Mouse (Mus musculus): ENCODE data around the gene Slc17a2. TPM values are rescaled to one million over a fixed set of nuclear protein-coding genes. Genes with fewer than 3 reads are reported as not detected.
A peak's percentile ranks its signal among the peaks of the same experiment; 100 is the strongest.
"Not testable (repeated sequence)": the region's sequence is repeated elsewhere in the genome, so short reads cannot be mapped to it uniquely, and the experiment has no call there.

The Slc17a2 gene
- polyA plus RNA-seq, 1 experiment from 2014 or later: 0.96 TPM

DNA sequence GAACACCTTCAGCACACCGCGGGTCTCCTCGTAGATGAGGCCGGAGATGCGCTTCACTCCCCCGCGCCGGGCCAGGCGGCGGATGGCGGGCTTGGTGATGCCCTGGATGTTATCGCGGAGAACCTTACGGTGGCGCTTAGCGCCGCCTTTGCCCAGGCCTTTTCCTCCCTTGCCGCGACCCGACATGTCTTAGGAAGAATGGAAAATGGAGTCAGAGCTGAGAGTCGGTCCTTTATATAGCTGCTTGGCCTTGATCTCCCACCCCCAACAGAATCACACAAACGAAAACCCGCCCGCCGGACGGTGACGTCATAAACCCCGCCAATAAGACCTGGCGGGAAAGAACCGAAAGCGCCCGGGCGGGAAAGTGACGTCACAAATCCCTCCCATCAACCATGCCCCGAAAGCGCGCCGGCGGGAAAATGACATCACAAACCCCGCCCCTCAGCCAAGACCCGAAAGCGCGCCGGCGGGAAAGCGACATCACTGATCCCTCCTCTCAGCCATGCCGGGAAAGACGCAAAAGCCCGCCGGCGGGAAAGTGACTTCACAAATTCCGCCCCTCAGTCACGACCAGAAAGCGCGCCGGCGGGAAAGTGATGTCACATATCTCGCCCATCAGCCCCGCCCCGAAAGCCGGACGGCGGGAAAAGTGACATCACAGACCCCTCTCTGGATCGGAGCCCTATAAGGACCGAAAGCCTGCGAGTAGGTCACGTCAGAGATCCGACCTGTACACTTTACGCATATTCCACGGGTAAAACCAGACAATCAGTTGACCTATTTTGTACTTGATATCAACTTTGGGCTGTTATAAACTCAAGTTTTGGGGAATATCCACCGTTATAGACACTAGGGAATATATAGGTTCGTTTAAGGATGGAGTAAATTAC lies 45.6 kb upstream of the Slc17a2 start, which contains the start of gene Hist1h4a:
Gene Hist1h4a, minus strand, starts transcription at position 259 of the 893 bp plus-strand sequence.
- ATAC-seq (replicated peaks; ENCODE audit: low FRiP score, low read depth) (peak; percentile 73), DNase-seq (ENCODE audit: low spot score) (peak; percentile 98)
- Histone ChIP-seq H3K9ac (ENCODE audit: low read depth, low read length) (peak within 1 kb of the TSS; percentile 62), H3K36me3 (ENCODE audit: insufficient read depth, low read length) (no peaks in the 10 kb centered on the region), H3K27me3 (ENCODE audit: insufficient read depth, low read length) (no peaks in the 10 kb centered on the region), H3K4me3 (replicated peaks; ENCODE audit: low read depth, low read length) (peak within 1 kb of the TSS; percentile 42), H3K9me3 (replicated peaks; ENCODE audit: low read length) (no peaks in the 10 kb centered on the region), H3K27ac (peak within 1 kb of the TSS; percentile 89), H3K4me1 (replicated peaks; ENCODE audit: insufficient read depth, low read length) (peaks cover 17% of the 10 kb centered on the region), H3K4me2 (ENCODE audit: low read length) (peak within 1 kb of the TSS; percentile 76)
- under 1% methylated on average over 62 of the region's 72 CpGs for WGBS
- no peak for TF ChIP-seq CTCF (IDR thresholded peaks at IDR 0.05; ENCODE audit: low read depth)

- H3K9me3 ChIP-seq (replicated peaks; ENCODE audit: low read length); H3K36me3 ChIP-seq (ENCODE audit: insufficient read depth, low read length); H3K27me3 ChIP-seq (ENCODE audit: insufficient read depth, low read length): not testable (repeated sequence)
- Histone ChIP-seq H3K4me1 (replicated peaks; ENCODE audit: insufficient read depth, low read length) (peaks cover 17% of the 10 kb centered on the region), H3K27ac (peak within 1 kb of the TSS; percentile 89), H3K4me3 (replicated peaks; ENCODE audit: low read depth, low read length) (peak within 1 kb of the TSS; percentile 42), H3K9ac (ENCODE audit: low read depth, low read length) (peak within 1 kb of the TSS; percentile 62), H3K4me2 (ENCODE audit: low read length) (peak within 1 kb of the TSS; percentile 76)
- DNase-seq (ENCODE audit: low spot score): peak; percentile 98
- under 1% methylated on average over 21 of the region's 52 CpGs for WGBS
- ATAC-seq (replicated peaks; ENCODE audit: low FRiP score, low read depth): peak; percentile 62
Measured at GRCm38 (mm10) chr13:23761871-23762821, 44.6 kb upstream of the Slc17a2 start, which contains the start of gene Hist1h3a. Gene Hist1h3a (minus strand): TSS chr13:23762386.

DNA sequence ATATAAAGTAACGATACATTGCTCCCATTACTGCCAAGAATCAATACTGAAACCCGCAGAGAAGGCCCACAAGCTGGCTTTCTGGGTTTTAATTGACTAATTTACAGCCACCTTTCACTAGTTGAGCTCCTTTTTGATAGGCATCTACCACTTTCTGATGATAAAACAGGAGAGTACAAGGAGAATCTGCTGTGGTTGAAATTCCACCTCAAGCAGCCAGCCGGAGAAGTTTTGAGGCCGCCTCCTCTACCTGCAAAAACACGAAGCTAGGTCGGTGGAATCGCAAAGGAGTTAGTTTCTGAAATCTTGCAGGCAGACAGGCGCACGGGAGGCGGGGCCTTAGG lies 43.6 kb upstream of the Slc17a2 start:
- Histone ChIP-seq H3K9me3 (replicated peaks; ENCODE audit: low read length) (no peaks in the 10 kb centered on the region), H3K27ac (peak overlapping the region; percentile 89), H3K36me3 (ENCODE audit: insufficient read depth, low read length) (no peaks in the 10 kb centered on the region), H3K4me2 (ENCODE audit: low read length) (peak overlapping the region; percentile 76), H3K4me3 (replicated peaks; ENCODE audit: low read depth, low read length) (peak overlapping the region; percentile 42), H3K9ac (ENCODE audit: low read depth, low read length) (peak overlapping the region; percentile 53), H3K4me1 (replicated peaks; ENCODE audit: insufficient read depth, low read length) (peaks cover 17% of the 10 kb centered on the region), H3K27me3 (ENCODE audit: insufficient read depth, low read length) (no peaks in the 10 kb centered on the region)
- no peak; the same call in 1 of the 2 replicates for TF ChIP-seq CTCF (IDR thresholded peaks at IDR 0.05; ENCODE audit: low read depth)
- WGBS: 2% methylated on average over 10 of the region's 10 CpGs
- DNase-seq (ENCODE audit: low spot score): no peak
- ATAC-seq (replicated peaks; ENCODE audit: low FRiP score, low read depth): no peak

DNA sequence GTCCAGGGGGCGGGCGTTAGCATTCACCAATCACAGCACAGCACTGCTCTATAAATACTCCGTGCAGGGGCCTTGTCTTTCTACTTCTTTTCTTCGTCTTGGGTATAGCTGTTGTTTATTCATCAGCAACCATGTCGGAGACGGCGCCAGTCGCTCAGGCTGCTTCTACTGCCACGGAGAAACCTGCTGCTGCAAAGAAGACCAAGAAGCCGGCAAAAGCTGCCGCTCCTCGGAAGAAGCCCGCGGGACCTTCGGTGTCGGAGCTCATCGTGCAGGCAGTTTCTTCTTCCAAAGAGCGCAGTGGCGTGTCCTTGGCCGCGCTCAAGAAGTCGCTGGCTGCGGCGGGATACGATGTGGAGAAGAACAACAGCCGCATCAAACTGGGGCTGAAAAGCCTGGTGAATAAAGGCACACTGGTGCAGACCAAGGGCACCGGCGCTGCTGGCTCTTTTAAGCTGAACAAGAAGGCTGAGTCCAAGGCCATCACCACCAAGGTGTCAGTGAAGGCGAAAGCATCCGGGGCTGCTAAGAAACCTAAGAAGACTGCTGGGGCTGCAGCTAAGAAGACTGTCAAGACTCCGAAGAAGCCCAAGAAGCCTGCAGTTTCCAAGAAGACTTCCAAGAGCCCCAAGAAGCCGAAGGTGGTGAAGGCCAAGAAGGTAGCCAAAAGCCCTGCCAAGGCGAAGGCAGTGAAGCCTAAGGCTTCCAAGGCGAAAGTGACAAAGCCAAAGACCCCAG lies 43.0 kb upstream of the Slc17a2 start, which contains the start of gene Hist1h1a:
Gene Hist1h1a, plus strand, starts transcription at position 81 of the 738 bp plus-strand sequence.
- peak within 1 kb of the TSS; percentile 76 for H3K4me2 ChIP-seq (ENCODE audit: low read length)
- ATAC-seq (replicated peaks; ENCODE audit: low FRiP score, low read depth): peak; percentile 70
- H3K9me3 ChIP-seq (replicated peaks; ENCODE audit: low read length): no peaks in the 10 kb centered on the region
- peak within 1 kb of the TSS; percentile 42 for H3K4me3 ChIP-seq (replicated peaks; ENCODE audit: low read depth, low read length)
- no peaks in the 10 kb centered on the region for H3K36me3 ChIP-seq (ENCODE audit: insufficient read depth, low read length)
- H3K9ac ChIP-seq (ENCODE audit: low read depth, low read length): peak within 1 kb of the TSS; percentile 57
- no peak for TF ChIP-seq CTCF (IDR thresholded peaks at IDR 0.05; ENCODE audit: low read depth)
- DNase-seq (ENCODE audit: low spot score): peak; percentile 99
- H3K27me3 ChIP-seq (ENCODE audit: insufficient read depth, low read length): no peaks in the 10 kb centered on the region
- 3% methylated on average over 34 of the region's 34 CpGs for WGBS
- H3K4me1 ChIP-seq (replicated peaks; ENCODE audit: insufficient read depth, low read length): peaks cover 17% of the 10 kb centered on the region
- H3K27ac ChIP-seq: peak within 1 kb of the TSS; percentile 89

DNA sequence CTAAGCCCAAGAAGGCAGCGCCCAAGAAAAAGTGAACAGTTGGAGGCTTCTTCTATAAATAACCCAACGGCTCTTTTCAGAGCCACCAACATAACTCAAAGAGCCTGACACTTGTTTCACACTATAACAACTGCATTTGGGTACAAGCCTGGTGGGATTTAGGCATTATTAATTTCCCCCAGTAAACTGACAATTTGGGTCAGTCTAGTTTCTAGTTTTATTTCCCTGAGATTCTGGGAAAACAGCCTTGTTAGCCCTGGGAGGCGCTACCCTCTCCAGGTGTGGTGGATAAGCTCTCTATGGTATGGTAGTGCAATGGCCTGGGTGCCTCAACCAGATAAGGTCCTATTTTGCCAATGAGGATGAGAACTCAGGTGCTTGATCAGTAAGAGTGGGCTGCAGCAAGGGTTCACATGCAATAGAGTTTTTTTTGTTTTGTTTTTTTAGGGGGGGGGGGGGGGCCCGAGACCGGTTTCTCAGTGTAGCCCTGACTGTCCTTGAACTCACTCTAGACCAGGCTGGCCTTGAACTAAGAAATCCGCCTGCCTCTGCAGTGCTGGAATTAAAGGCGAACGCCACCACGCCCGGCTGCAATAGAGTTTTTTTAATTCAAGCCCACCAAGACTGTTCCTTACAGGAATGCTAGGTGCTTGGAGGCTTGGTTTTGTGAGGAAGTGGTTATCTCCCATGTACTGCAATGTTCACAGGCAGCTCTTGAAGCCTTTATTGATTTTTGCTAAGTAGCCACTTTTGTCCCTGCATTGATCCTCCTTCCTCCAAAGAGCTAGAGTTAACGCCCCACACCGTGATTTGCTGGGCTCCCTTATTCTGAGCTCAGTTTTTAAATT lies 42.2 kb upstream of the Slc17a2 start:
- Histone ChIP-seq H3K9me3 (replicated peaks; ENCODE audit: low read length) (no peaks in the 10 kb centered on the region), H3K27ac (peak overlapping the region; percentile 89), H3K9ac (ENCODE audit: low read depth, low read length) (peak overlapping the region; percentile 57), H3K4me3 (replicated peaks; ENCODE audit: low read depth, low read length) (peak overlapping the region; percentile 42), H3K4me1 (replicated peaks; ENCODE audit: insufficient read depth, low read length) (peaks cover 17% of the 10 kb centered on the region), H3K4me2 (ENCODE audit: low read length) (peak overlapping the region; percentile 76), H3K36me3 (ENCODE audit: insufficient read depth, low read length) (no peaks in the 10 kb centered on the region), H3K27me3 (ENCODE audit: insufficient read depth, low read length) (no peaks in the 10 kb centered on the region)
- WGBS: 36% methylated on average over 12 of the region's 12 CpGs
- no peak for TF ChIP-seq CTCF (IDR thresholded peaks at IDR 0.05; ENCODE audit: low read depth)
- no peak for ATAC-seq (replicated peaks; ENCODE audit: low FRiP score, low read depth)
- no peak for DNase-seq (ENCODE audit: low spot score)

Data from kidney, postnatal 0 days (tissue).